Mouse (Mus musculus) neural tube, embryonic 14.5 days (tissue): ENCODE measurements around the gene Gck. TPM values are rescaled to one million over a fixed set of nuclear protein-coding genes. Genes with fewer than 3 reads are reported as not detected.

Experiments
- ATAC-seq: fragments of 200-750 bp; cut with Nextera tagmentation; 2 replicates; pipeline ENCODE4 v1.8.0; 2017; ENCODE audit warnings: low read depth, mild to moderate bottlenecking, moderate TSS enrichment, moderate library complexity
- H3K27ac ChIP-seq: fragments of 300-500 bp; sonication (generic); 2 replicates; pipeline ENCODE4 v1.5.1; 2014; ENCODE audit warnings: low read depth, mild to moderate bottlenecking, control low read depth, low read length, moderate library complexity, mixed read lengths
- H3K27me3 ChIP-seq: fragments of 300-500 bp; sonication (generic); 2 replicates; pipeline ENCODE4 v1.6.1; 2014; ENCODE audit warnings: low read length; ENCODE audit not compliant: control insufficient read depth, insufficient read depth
- H3K36me3 ChIP-seq: fragments of 300-500 bp; sonication (generic); 2 replicates; pipeline ENCODE4 v1.6.1; 2014; ENCODE audit warnings: low read length, mixed read lengths; ENCODE audit not compliant: control insufficient read depth, insufficient read depth
- H3K4me1 ChIP-seq: fragments of 300-500 bp; sonication (generic); 2 replicates; pipeline ENCODE4 v1.6.1; 2014; ENCODE audit warnings: low read length; ENCODE audit not compliant: control insufficient read depth, insufficient read depth
- H3K4me2 ChIP-seq: fragments of 300-500 bp; sonication (generic); 2 replicates; pipeline ENCODE4 v1.6.1; 2014; ENCODE audit warnings: mild to moderate bottlenecking, low read depth, low read length, control low read depth
- H3K4me3 ChIP-seq: fragments of 300-500 bp; sonication (generic); 2 replicates; pipeline ENCODE4 v1.5.1; 2014; ENCODE audit warnings: low read depth, low read length, control low read depth, mixed read lengths
- H3K9ac ChIP-seq: fragments of 300-500 bp; sonication (generic); replicated peaks from 2 replicates; pipeline ENCODE4 v1.6.1; 2014; ENCODE audit warnings: low read depth, mild to moderate bottlenecking, control low read depth, low read length, mixed read lengths
- H3K9me3 ChIP-seq: fragments of 300-500 bp; sonication (generic); 2 replicates; pipeline ENCODE4 v1.6.1; 2016; ENCODE audit warnings: low read length; ENCODE audit not compliant: control insufficient read depth
- WGBS: fragments of 180-500 bp; shearing (Covaris S2); extraction: QIAGEN DNeasy Blood & Tissue Kit; methylation state at CpG from one replicate; pipeline ENCODE4 v1.1.7; 2014; 5-methylcytosine and 5-hydroxymethylcytosine counted together
- polyA plus RNA-seq: library from polyadenylated mRNA; unstranded; fragments of >200 nt; fragmentation: Nextera tagmentation; extraction: Ambion mirVana; gene quantifications from 2 replicates; pipeline ENCODE4 v1.2.1, GENCODE M21; 2014

Gene Gck
- polyA plus RNA-seq, 1 experiment from 2014 or later = 3.5 TPM

- H3K4me1 ChIP-seq = no peaks in the 10 kb centered on the region
- H3K4me3 ChIP-seq = no peak overlapping the region
- H3K27ac ChIP-seq = no peak overlapping the region
- H3K9ac ChIP-seq = no peak overlapping the region
- no peak for ATAC-seq
- no peaks in the 10 kb centered on the region for H3K9me3 ChIP-seq
- no peaks in the 10 kb centered on the region for H3K36me3 ChIP-seq
- H3K27me3 ChIP-seq = no peaks in the 10 kb centered on the region
- 82% methylated on average over 4 of the region's 4 CpGs for WGBS
- no peak overlapping the region for H3K4me2 ChIP-seq
These were observed 41.2 kb downstream of the Gck start for GRCm38 (mm10) chr11:5908642-5909041.

GRCm38 (mm10) chr11:5907096-5907495, 42.8 kb downstream of the Gck start:
- ATAC-seq = no peak
- Histone ChIP-seq H3K4me1 (peaks cover 8% of the 10 kb centered on the region), H3K36me3 (no peaks in the 10 kb centered on the region), H3K27me3 (no peaks in the 10 kb centered on the region), H3K9me3 (no peaks in the 10 kb centered on the region), H3K27ac (no peak overlapping the region), H3K9ac (no peak overlapping the region), H3K4me2 (no peak overlapping the region), H3K4me3 (no peak overlapping the region)
- 30% methylated on average over 5 of the region's 5 CpGs for WGBS

- Histone ChIP-seq H3K36me3 (no peaks in the 10 kb centered on the region), H3K4me1 (peaks cover 17% of the 10 kb centered on the region), H3K4me2 (no peak overlapping the region), H3K27ac (no peak overlapping the region), H3K27me3 (no peaks in the 10 kb centered on the region), H3K4me3 (no peak overlapping the region), H3K9me3 (no peaks in the 10 kb centered on the region), H3K9ac (no peak overlapping the region)
- WGBS = 85% methylated on average over 10 of the region's 10 CpGs
- ATAC-seq = no peak
These were observed 43.9 kb downstream of the Gck start for GRCm38 (mm10) chr11:5905778-5906518.

- H3K4me2 ChIP-seq = no peak overlapping the region
- no peaks in the 10 kb centered on the region for H3K9me3 ChIP-seq
- no peak for ATAC-seq
- peaks cover 17% of the 10 kb centered on the region for H3K4me1 ChIP-seq
- no peak overlapping the region for H3K9ac ChIP-seq
- H3K36me3 ChIP-seq = no peaks in the 10 kb centered on the region
- no peak overlapping the region for H3K4me3 ChIP-seq
- WGBS = 93% methylated on average over 6 of the region's 6 CpGs
- no peaks in the 10 kb centered on the region for H3K27me3 ChIP-seq
- H3K27ac ChIP-seq = no peak overlapping the region
These were observed 45.0 kb downstream of the Gck start for GRCm38 (mm10) chr11:5904871-5905270.

- 70% methylated on average over 19 of the region's 19 CpGs for WGBS
- Histone ChIP-seq H3K27me3 (no peaks in the 10 kb centered on the region), H3K4me2 (no peak overlapping the region), H3K9ac (no peak overlapping the region), H3K27ac (no peak overlapping the region), H3K36me3 (no peaks in the 10 kb centered on the region), H3K4me3 (no peak overlapping the region), H3K9me3 (no peaks in the 10 kb centered on the region), H3K4me1 (peaks cover 17% of the 10 kb centered on the region)
- no peak for ATAC-seq
These were observed 45.5 kb downstream of the Gck start for GRCm38 (mm10) chr11:5904357-5904756.

GRCm38 (mm10) chr11:5903844-5904243, 46.0 kb downstream of the Gck start:
- Histone ChIP-seq H3K4me3 (no peak overlapping the region), H3K9me3 (no peaks in the 10 kb centered on the region), H3K4me2 (no peak overlapping the region), H3K27ac (no peak overlapping the region), H3K27me3 (no peaks in the 10 kb centered on the region), H3K9ac (no peak overlapping the region), H3K36me3 (no peaks in the 10 kb centered on the region), H3K4me1 (peaks cover 17% of the 10 kb centered on the region)
- 90% methylated on average over 2 of the region's 2 CpGs for WGBS
- ATAC-seq = no peak

- Histone ChIP-seq H3K4me1 (peaks cover 17% of the 10 kb centered on the region), H3K9me3 (no peaks in the 10 kb centered on the region), H3K9ac (peak overlapping the region; percentile 68), H3K27ac (peak overlapping the region; percentile 80), H3K27me3 (no peaks in the 10 kb centered on the region), H3K36me3 (no peaks in the 10 kb centered on the region), H3K4me3 (peak overlapping the region; percentile 34), H3K4me2 (peak overlapping the region; percentile 71)
- peak; percentile 44 for ATAC-seq
- 4% methylated on average over 6 of the region's 6 CpGs for WGBS
These were observed 47.5 kb downstream of the Gck start for GRCm38 (mm10) chr11:5902390-5902789.

GRCm38 (mm10) chr11:5901950-5902349, 47.9 kb downstream of the Gck start:
- H3K9ac ChIP-seq = peak overlapping the region; percentile 68
- peak overlapping the region; percentile 80 for H3K27ac ChIP-seq
- no peaks in the 10 kb centered on the region for H3K36me3 ChIP-seq
- H3K4me2 ChIP-seq = peak overlapping the region; percentile 71
- no peaks in the 10 kb centered on the region for H3K27me3 ChIP-seq
- 1% methylated on average over 32 of the region's 32 CpGs for WGBS
- peaks cover 17% of the 10 kb centered on the region for H3K4me1 ChIP-seq
- ATAC-seq = peak; percentile 84
- peak overlapping the region; percentile 34 for H3K4me3 ChIP-seq
- no peaks in the 10 kb centered on the region for H3K9me3 ChIP-seq

GRCm38 (mm10) chr11:5901320-5901719, 48.6 kb downstream of the Gck start:
- 11% methylated on average over 3 of the region's 3 CpGs for WGBS
- H3K9ac ChIP-seq = peak overlapping the region; percentile 68
- no peaks in the 10 kb centered on the region for H3K9me3 ChIP-seq
- peak overlapping the region; percentile 34 for H3K4me3 ChIP-seq
- H3K4me1 ChIP-seq = peaks cover 17% of the 10 kb centered on the region
- H3K4me2 ChIP-seq = peak overlapping the region; percentile 71
- H3K27ac ChIP-seq = peak overlapping the region; percentile 80
- no peaks in the 10 kb centered on the region for H3K36me3 ChIP-seq
- no peaks in the 10 kb centered on the region for H3K27me3 ChIP-seq
- ATAC-seq = peak; percentile 9; the same call in 1 of the 2 replicates
